Mouse (Mus musculus): ENCODE data around the gene Tbc1d21. TPM values are rescaled to one million over a fixed set of nuclear protein-coding genes. Genes with fewer than 3 reads are reported as not detected.
A peak's percentile ranks its signal among the peaks of the same experiment; 100 is the strongest.

The Tbc1d21 gene
- polyA plus RNA-seq, 1 experiment = not detected

- Histone ChIP-seq H3K36me3 (replicated peaks; ENCODE audit: low read length) (no peaks in the 10 kb centered on the region), H3K27me3 (replicated peaks) (peaks cover 66% of the 10 kb centered on the region), H3K4me3 (replicated peaks) (no peak overlapping the region), H3K9me3 (peaks cover 20% of the 10 kb centered on the region), H3K4me1 (no peaks in the 10 kb centered on the region)
- TF ChIP-seq FLI1 (IDR thresholded peaks at IDR 0.05; ENCODE audit: low read length) (no peak), GATA1 (IDR thresholded peaks at IDR 0.05; ENCODE audit: borderline replicate concordance, low read length) (no peak)
Observed at GRCm38 (mm10) chr9:58318317-58318716, 51.9 kb downstream of the Tbc1d21 start.

DNA sequence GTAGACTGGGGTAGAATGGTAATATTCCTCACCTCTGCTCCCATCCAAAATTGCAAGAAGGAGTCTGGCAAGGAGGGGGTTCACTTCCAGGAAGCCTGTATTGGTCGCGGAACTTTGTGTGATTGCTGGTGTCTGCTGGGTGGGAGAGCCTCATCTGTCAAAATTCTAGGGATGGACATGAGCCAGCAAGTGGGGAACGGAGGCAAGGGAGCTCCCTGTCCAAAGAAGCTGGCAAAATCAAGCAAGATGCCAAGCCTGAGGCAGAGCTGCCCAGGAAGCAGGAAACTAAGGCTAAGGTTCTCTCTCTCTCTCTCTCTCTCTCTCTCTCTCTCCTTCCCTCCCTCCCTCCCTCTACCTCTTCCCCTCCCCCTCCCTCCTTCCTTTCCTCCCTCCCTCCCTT lies 52.9 kb downstream of the Tbc1d21 start:
- peaks cover 74% of the 10 kb centered on the region for H3K27me3 ChIP-seq (replicated peaks)
- peaks cover 15% of the 10 kb centered on the region for H3K9me3 ChIP-seq
- no peaks in the 10 kb centered on the region for H3K36me3 ChIP-seq (replicated peaks; ENCODE audit: low read length)
- no peak overlapping the region for H3K4me3 ChIP-seq (replicated peaks)
- TF ChIP-seq FLI1 (IDR thresholded peaks at IDR 0.05; ENCODE audit: low read length) (no peak), GATA1 (IDR thresholded peaks at IDR 0.05; ENCODE audit: borderline replicate concordance, low read length) (no peak)
- H3K4me1 ChIP-seq = peaks cover 6% of the 10 kb centered on the region; the same call in 1 of the 2 replicates

GRCm38 (mm10) chr9:58316784-58317183 lies 53.5 kb downstream of the Tbc1d21 start:
- H3K4me3 ChIP-seq (replicated peaks) = no peak overlapping the region
- peaks cover 11% of the 10 kb centered on the region; the same call in 1 of the 2 replicates for H3K4me1 ChIP-seq
- peaks cover 11% of the 10 kb centered on the region; the same call in 1 of the 2 replicates for H3K9me3 ChIP-seq
- TF ChIP-seq GATA1 (IDR thresholded peaks at IDR 0.05; ENCODE audit: borderline replicate concordance, low read length) (no peak), FLI1 (IDR thresholded peaks at IDR 0.05; ENCODE audit: low read length) (no peak)
- no peaks in the 10 kb centered on the region for H3K36me3 ChIP-seq (replicated peaks; ENCODE audit: low read length)
- peaks cover 80% of the 10 kb centered on the region for H3K27me3 ChIP-seq (replicated peaks)

DNA sequence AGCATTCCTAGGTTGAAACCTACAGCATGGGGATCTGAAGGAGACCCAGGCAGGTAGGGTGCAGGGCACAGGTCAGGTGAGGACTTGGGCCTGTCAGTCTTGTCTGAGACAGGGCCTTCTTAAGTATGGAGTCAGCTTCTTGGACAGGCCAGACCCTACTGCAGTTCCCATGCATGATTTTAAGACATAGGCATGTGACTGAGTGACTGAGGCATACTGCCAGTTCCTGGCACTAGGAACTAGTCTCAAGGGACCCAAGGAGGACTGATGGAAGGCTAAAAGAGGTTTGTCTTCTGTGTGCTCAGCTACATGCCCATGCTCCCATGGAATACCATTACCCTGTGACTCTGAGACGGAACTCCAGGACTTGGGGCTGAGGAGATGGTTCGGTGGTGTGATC lies 54.4 kb downstream of the Tbc1d21 start:
- Histone ChIP-seq H3K4me1 (peaks cover 11% of the 10 kb centered on the region; the same call in 1 of the 2 replicates), H3K36me3 (replicated peaks; ENCODE audit: low read length) (no peaks in the 10 kb centered on the region), H3K27me3 (replicated peaks) (peaks cover 85% of the 10 kb centered on the region), H3K4me3 (replicated peaks) (no peak overlapping the region), H3K9me3 (peaks cover 6% of the 10 kb centered on the region; the same call in 1 of the 2 replicates)
- no peak for TF ChIP-seq GATA1 (IDR thresholded peaks at IDR 0.05; ENCODE audit: borderline replicate concordance, low read length)
- no peak for TF ChIP-seq FLI1 (IDR thresholded peaks at IDR 0.05; ENCODE audit: low read length)

GRCm38 (mm10) chr9:58314682-58315360 lies 55.4 kb downstream of the Tbc1d21 start:
- TF ChIP-seq FLI1 (IDR thresholded peaks at IDR 0.05; ENCODE audit: low read length) (no peak), GATA1 (IDR thresholded peaks at IDR 0.05; ENCODE audit: borderline replicate concordance, low read length) (no peak)
- peaks cover 4% of the 10 kb centered on the region; the same call in 1 of the 2 replicates for H3K9me3 ChIP-seq
- peaks cover 11% of the 10 kb centered on the region; the same call in 1 of the 2 replicates for H3K4me1 ChIP-seq
- H3K36me3 ChIP-seq (replicated peaks; ENCODE audit: low read length) = no peaks in the 10 kb centered on the region
- H3K4me3 ChIP-seq (replicated peaks) = no peak overlapping the region
- H3K27me3 ChIP-seq (replicated peaks) = peaks cover 90% of the 10 kb centered on the region

DNA sequence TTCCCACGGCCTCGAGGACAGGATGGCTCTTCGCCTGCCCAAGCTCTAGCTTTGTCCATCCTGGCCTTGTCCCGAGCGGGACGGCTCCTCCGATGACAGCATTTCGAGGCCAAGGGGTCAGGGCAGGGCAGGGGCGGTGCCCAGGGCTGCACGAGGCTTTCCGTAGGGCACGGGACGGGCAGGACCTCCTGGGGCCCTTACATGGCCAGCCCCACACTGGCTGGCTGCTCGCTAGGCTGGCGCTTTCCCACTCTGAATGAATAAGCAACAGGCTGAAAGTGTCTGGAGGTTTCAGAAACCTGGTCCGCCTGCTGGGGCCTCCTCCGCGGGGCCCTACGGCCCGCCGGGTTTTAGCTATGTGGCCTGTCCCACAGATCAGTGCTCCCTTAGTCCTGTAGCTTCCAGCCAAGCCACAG lies 57.3 kb downstream of the Tbc1d21 start, which contains the start of gene Loxl1:
Gene Loxl1, minus strand, starts transcription at position 243 of the 416 bp plus-strand sequence.
- peaks cover 11% of the 10 kb centered on the region; the same call in 1 of the 2 replicates for H3K4me1 ChIP-seq
- H3K36me3 ChIP-seq (replicated peaks; ENCODE audit: low read length) = no peaks in the 10 kb centered on the region
- peaks cover 4% of the 10 kb centered on the region; the same call in 1 of the 2 replicates for H3K9me3 ChIP-seq
- no peak for TF ChIP-seq FLI1 (IDR thresholded peaks at IDR 0.05; ENCODE audit: low read length)
- TF ChIP-seq GATA1 (IDR thresholded peaks at IDR 0.05; ENCODE audit: borderline replicate concordance, low read length) = no peak
- H3K4me3 ChIP-seq (replicated peaks) = peak within 1 kb of the TSS; percentile 72
- peaks cover 89% of the 10 kb centered on the region for H3K27me3 ChIP-seq (replicated peaks)

DNA sequence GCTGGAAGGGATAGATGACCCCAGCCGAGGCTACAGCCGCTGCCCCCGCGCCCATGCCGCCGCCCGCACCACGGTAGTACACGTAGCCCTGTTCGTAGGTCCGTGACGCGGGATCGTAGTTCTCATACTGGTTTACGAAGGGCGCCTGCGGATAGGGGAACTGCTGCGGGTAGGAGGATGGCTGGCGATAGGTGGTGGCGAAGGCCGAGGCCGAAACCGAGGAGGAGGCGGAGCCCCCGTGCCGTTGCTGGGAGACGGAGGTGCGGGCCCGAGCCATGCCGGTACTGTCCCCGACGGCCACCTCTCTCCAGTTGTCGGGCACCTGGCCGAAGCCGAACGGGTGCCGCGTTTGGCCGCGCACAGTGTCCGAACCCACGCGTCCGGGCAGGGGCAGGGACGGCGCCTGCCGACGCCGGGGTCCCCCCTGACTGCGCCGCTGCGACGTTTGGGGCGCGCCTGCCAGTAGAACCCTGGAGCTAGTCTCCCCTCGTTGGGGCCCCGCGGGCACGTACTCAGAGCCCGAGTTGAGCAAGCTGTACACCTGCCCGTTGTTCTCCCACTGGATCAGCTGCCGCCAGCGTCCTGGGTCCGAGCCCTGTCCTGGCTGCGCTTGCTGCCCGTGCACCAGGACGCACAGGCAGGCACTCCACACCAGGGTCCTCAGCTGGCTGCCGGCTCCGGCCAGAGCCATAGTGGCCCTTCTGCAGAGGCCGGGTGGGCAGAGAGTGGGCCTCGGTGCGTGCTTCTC lies 57.9 kb downstream of the Tbc1d21 start:
- Histone ChIP-seq H3K36me3 (replicated peaks; ENCODE audit: low read length) (no peaks in the 10 kb centered on the region), H3K4me1 (peaks cover 11% of the 10 kb centered on the region; the same call in 1 of the 2 replicates), H3K4me3 (replicated peaks) (peak overlapping the region; percentile 72), H3K9me3 (peaks cover 4% of the 10 kb centered on the region; the same call in 1 of the 2 replicates), H3K27me3 (replicated peaks) (peaks cover 91% of the 10 kb centered on the region)
- TF ChIP-seq FLI1 (IDR thresholded peaks at IDR 0.05; ENCODE audit: low read length) = no peak
- no peak for TF ChIP-seq GATA1 (IDR thresholded peaks at IDR 0.05; ENCODE audit: borderline replicate concordance, low read length)

DNA sequence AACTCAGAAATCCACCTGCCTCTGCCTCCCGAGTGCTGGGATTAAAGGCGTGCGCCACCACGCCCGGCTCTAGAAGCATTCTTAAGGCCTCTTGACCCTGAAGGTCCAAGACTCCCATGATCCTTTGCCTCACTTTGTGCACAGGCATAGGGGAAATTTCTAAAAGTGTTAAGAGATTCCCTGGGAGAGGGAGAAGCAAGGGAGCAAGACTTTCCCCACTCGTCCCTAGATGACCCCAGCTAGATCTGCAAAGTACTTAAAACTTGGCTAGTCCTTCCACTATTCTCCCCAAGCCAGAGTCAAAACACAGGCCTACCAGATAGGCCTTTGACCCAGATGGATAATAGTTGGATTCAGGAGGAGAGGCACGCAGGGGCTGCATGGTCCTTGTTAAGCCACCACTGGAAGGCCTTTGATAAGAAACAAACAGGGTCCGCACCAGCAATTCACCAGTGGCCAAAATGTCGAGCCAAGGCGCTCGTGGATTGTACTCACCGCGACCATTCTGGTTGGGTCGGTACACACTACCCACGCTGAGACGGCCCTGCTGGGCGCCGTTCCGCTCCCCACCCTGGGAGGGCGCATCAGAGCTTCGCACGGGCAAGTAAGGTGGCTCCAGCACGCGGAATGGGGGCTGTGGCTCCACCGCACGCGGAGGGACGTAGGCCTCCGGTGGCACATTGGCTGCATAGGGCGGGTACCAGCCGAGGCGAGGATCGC lies 58.9 kb downstream of the Tbc1d21 start:
- no peaks in the 10 kb centered on the region for H3K36me3 ChIP-seq (replicated peaks; ENCODE audit: low read length)
- H3K4me3 ChIP-seq (replicated peaks) = no peak overlapping the region
- H3K27me3 ChIP-seq (replicated peaks) = peaks cover 91% of the 10 kb centered on the region
- H3K9me3 ChIP-seq = peaks cover 4% of the 10 kb centered on the region; the same call in 1 of the 2 replicates
- TF ChIP-seq GATA1 (IDR thresholded peaks at IDR 0.05; ENCODE audit: borderline replicate concordance, low read length) (no peak), FLI1 (IDR thresholded peaks at IDR 0.05; ENCODE audit: low read length) (no peak)
- H3K4me1 ChIP-seq = peaks cover 11% of the 10 kb centered on the region; the same call in 1 of the 2 replicates

- Histone ChIP-seq H3K9me3 (peaks cover 4% of the 10 kb centered on the region; the same call in 1 of the 2 replicates), H3K27me3 (replicated peaks) (peaks cover 91% of the 10 kb centered on the region)
- TF ChIP-seq GATA1 (IDR thresholded peaks at IDR 0.05; ENCODE audit: borderline replicate concordance, low read length) (no peak), FLI1 (IDR thresholded peaks at IDR 0.05; ENCODE audit: low read length) (no peak)
Observed at GRCm38 (mm10) chr9:58310043-58310660, 60.1 kb downstream of the Tbc1d21 start.

More at GRCm38 (mm10) chr9:58310043-58310660, 60.1 kb downstream of the Tbc1d21 start:
- Histone ChIP-seq H3K4me3 (replicated peaks) (no peak overlapping the region), H3K36me3 (replicated peaks; ENCODE audit: low read length) (no peaks in the 10 kb centered on the region), H3K4me1 (peaks cover 18% of the 10 kb centered on the region; the same call in 1 of the 2 replicates)

Other genes starting within 250 kb of the Tbc1d21 start
- gene Islr, start 166.1 kb downstream of the Tbc1d21 start, polyA plus RNA-seq (2012; ENCODE audit: insufficient read depth, low replicate concordance) = 0.07 and 3.2 TPM in 2 replicates
- gene Islr2, start 166.1 kb downstream of the Tbc1d21 start, polyA plus RNA-seq (2012; ENCODE audit: insufficient read depth, low replicate concordance) = 0.09 TPM in 1 of 2 replicates, not detected in the other
- gene Pml, start 120.7 kb downstream of the Tbc1d21 start, polyA plus RNA-seq (2012; ENCODE audit: insufficient read depth, low replicate concordance) = 28.7 and 29.2 TPM in 2 replicates
- gene Stoml1, start 117.3 kb downstream of the Tbc1d21 start, polyA plus RNA-seq (2012; ENCODE audit: insufficient read depth, low replicate concordance) = 4.3 TPM in 1 of 2 replicates, not detected in the other
- not detected in 2 replicates for gene Loxl1, start 57.3 kb downstream of the Tbc1d21 start, polyA plus RNA-seq (2012; ENCODE audit: insufficient read depth, low replicate concordance)
- 1.3 and 2.8 TPM in 2 replicates for gene Insyn1, start 118.1 kb upstream of the Tbc1d21 start, polyA plus RNA-seq (2012; ENCODE audit: insufficient read depth, low replicate concordance)
- gene Cd276, start 185.0 kb upstream of the Tbc1d21 start, polyA plus RNA-seq (2012; ENCODE audit: insufficient read depth, low replicate concordance) = 0.52 and 1.3 TPM in 2 replicates
- gene Nptn, start 211.8 kb upstream of the Tbc1d21 start, polyA plus RNA-seq (2012; ENCODE audit: insufficient read depth, low replicate concordance) = 231 and 377 TPM in 2 replicates